Mouse (Mus musculus): ENCODE measurements around the gene Gm4491.

The Gm4491 gene

DNA sequence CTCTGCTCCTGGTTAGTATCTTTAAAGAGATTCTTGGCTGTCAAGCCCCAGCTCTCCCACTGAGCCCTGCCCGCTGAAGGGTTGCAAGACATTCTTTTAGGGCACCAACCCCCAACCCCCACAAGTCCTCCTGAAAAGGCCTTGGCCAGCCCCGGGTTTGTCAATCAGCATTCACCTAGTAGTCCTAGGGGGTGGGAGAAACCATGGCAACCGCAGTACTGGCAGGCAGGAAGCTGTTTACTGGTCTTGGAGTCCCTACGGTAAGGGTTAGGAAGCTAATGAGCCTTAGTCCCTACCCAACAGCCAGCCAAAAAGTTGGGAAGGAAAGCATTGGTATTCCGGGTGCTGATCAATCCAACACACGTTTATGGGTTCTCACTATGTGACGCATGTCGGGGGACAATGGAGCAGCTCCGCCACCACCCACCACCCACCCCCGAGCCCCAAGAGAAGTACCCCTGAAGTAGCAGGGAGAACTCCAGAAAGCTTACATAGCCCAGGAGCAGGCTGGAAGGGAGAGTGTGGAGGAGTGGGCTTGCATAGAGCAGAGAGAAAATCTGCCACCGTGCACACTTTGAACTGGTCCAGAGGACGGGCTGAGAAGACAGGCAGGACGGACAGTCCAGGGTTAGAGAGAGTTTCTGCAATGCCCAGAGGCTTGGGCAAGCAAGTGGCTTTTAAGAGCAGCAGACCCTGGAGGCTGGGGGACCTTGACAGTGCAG lies at the start of gene Gm4491:
Gm4491 (minus strand) TSS at position 61 of the 722 bp plus-strand sequence.
- peak; percentile 37 to 54 for DNase-seq

DNA sequence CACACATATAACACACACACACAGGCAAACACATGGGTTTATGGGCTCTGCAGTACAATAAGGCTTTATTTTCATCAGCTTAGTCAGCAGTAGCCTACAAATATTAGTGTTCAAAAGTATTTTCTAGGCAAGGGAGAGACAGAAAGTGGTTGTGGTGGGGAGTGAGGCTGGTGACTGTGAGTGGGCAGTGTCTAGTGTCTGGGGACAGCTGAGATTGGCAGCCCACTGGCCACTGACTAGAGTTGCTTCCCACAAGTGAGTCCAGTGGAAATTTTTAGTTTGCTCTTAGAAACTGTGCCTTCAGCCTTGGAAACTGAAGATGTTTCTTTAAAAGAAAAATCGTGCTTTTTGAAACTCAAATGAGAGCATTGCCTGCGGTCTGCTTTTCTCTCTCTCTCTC lies 46.1 kb upstream of the Gm4491 start:
- DNase-seq = peak in 1 of 2 experiments; percentile 14

DNA sequence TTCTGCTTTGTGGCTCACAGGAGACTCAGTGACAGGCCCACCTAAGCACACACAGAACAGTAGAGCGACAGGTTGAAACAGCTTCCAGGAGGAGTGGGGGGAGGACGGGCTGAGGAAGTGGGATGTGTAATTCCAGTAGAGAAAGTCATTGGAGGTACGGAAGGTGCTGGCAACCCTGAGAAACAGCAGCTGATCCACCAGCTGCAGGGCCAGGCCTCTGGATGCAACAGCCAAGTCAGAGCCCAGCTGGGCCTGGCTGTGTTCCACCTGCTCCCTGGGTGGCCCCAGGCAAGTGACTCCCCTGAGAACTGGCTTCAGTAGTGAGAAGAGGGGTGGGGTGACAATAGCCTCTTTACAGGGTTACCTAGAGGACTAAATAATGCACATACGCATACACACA lies 45.5 kb upstream of the Gm4491 start:
- DNase-seq = peak; percentile 44 to 54

- DNase-seq = no peak
Measured at GRCm38 (mm10) chr14:57154916-57155315, 39.2 kb upstream of the Gm4491 start.

DNA sequence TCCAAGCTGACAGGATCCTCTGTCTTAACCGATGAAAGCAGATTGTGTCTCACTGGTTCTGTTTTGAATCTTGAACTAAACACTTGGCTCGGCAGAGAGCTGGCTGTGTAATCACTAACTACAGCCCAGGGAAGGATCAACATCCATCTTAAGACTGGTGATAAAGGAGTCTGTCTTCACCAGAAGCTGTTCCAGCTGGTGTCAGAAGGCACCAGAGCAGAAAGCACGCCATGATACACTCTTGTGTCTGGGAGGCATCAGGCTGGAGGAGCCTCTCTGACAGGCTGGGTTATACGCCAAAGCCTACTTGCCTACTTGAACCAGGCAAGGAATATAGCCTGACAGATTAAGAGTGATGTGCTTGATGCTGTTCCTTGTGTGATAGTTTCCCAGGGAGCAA lies 30.1 kb upstream of the Gm4491 start:
- no peak for DNase-seq

- DNase-seq = no peak
Measured at GRCm38 (mm10) chr14:57135265-57135664, 19.6 kb upstream of the Gm4491 start.

GRCm38 (mm10) chr14:57133161-57133661 lies 17.5 kb upstream of the Gm4491 start, which contains the start of gene Gjb6:
Gene Gjb6 (minus strand): TSS chr14:57133611.
- peak; percentile 15 to 22 for DNase-seq

DNA sequence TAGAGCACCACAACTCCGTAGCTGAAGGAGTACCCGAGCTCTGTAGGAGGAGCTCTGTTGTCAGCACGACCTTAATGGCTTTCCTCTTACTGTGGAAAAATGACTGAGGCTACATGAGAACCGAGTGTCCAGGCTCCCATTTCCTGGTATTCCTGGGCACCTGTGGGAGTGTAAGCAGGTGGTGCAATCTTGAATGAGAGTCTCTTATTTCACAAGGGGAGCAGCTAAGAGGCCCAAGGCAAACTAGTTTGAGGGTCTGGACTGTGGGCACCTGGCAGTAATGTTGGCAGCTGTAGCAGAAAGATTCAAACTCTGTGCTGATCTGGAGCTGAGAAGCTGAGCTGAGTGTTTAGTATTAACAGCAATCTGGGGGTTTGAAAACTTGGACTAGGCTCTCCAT lies 11.7 kb upstream of the Gm4491 start:
- no peak for DNase-seq

DNA sequence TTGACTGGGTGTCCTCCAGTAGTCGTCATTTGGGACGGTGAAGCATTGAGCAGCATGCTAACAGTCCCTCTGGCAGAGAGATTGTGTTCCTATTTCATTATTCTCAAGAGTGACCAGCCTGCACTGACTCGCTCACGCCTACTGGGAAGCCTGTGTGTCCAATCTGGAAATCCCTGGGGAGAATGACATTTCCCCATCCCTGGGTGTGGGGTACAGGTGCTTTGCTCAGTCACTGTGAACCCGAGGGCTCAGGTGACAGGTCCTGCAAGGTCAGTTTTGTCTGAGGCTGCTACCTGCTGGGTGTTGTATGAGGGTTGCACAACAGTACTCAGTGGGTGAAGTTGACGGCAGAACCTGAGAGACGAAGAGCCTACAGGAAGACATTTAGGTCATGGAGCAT lies 6.6 kb upstream of the Gm4491 start:
- DNase-seq = no peak

DNA sequence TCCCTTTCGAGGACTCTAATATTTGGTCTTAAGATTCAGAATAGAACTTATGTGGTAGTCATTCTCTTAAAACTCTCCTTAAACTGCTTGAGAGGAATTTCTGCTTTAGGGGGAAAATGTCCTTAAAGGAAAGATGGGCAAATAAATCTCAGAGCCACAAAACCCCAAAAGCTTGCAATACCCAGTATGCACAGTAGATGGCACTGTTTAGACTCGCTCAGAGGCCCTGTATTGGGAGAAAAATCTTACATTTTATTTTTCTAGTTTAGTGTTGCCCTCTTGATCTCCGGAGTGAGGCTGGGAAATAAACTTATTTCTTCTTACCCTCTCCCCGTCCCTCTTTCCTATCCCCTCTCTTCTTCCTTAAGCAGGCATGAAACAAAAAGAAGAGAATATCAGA lies 6.5 kb downstream of the Gm4491 start:
- peak; percentile 70 to 77 for DNase-seq

DNA sequence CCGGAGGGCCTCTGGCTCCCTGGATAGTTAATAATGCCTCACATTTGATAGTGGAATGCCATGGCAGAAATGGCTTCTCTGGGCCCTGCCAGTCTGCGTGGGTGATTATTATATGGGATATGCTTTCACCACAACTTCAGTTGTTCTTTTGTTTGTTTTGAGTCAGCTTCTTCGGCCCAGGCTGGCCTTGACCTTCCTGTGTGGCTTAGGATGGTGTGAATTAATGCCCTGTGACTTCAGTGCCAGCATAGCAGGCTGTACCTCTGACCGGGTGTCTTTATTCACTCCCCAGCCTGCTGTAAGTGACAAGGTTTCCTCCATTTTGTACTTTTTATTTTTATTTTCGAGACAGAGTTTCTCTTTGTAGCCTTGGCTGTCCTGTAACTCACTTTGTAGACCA lies 7.8 kb downstream of the Gm4491 start:
- no peak for DNase-seq

DNA sequence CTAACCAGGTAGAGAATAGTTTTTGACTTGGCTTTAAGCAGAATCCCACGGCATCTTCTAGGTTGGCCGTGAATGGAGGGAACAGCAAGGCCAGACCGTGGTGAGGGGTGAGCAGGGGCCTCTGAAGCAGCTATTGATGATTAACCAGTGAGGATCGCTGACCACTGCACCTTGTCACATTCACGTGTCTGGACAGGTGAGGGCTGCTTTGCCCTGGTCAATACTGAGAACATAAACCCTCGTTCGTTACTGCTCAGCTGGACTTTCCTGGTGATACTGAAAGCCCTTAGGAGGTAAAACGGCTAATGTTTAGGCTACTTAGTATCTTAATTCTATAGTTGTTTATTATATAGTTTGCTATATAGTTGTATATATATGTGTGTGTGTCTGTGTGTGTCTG lies 8.6 kb downstream of the Gm4491 start:
- DNase-seq = no peak

GRCm38 (mm10) chr14:57105721-57106120 lies 10.0 kb downstream of the Gm4491 start:
- DNase-seq = peak; percentile 59

- peak in 1 of 2 experiments; percentile 9 for DNase-seq
Measured at GRCm38 (mm10) chr14:57105111-57105510, 10.6 kb downstream of the Gm4491 start.

GRCm38 (mm10) chr14:57104106-57105023 lies 11.3 kb downstream of the Gm4491 start, which contains the start of gene Gjb2:
Gene Gjb2 (minus strand): TSS chr14:57104702.
- DNase-seq = peak; percentile 42 to 53

DNA sequence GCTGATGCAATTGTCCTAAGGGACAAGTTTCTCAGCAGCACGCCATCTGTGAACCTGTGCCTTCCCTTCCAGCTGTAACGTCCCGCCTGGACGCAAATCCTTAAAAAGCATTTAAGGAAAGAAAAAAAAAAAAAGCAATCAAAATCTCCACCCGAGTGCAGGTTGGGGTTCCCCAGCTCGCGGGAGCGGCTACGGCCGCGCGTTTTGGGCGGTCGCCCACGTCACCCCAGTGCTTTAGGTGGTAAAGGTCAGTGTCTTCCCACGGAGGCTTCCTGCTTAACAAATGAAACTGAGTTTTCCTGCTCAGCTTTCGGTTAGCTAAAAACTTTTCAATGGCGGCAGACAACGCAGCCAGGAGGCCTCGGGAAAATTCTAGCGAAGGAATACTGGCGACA lies 12.0 kb downstream of the Gm4491 start:
- peak in 1 of 2 experiments; percentile 12 for DNase-seq

DNA sequence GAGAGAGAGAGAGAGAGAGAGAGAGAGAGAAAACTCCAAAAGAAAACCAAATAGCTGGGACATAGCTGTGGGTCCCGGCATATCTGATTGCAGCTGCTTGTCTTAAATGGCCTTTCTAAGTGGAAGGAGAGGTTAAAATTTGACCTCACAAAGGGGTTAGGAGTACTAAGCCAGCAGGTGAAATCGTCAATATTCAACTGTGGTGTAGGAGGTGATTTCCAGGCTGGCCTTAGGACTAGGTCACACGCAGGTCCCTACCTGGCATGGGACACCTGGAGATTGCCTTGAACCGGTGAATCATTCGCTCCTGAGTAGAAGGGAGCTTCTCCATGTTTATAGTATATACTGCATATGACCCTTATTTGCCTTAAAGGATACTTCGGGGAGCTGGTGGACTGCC lies 12.6 kb downstream of the Gm4491 start:
- no peak for DNase-seq

DNA sequence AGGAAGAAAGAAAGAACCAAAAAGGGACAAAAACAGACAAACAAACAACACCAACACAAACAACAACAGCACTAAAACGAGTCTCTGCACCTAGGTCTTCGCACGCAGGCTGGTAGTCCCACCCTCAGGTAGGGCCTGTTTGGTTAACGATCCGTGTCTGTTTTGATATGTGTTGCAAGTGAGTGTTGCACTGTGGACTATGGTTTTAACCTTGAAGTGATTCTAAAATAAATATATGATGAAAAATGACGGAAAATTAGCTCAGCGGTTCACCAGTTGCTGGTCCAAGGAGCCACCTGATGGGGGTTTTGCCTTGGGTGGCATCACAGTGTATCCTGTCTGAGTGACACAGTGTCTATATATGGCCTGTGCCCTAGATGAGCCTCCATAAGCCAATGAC lies 14.1 kb downstream of the Gm4491 start:
- DNase-seq = no peak

DNA sequence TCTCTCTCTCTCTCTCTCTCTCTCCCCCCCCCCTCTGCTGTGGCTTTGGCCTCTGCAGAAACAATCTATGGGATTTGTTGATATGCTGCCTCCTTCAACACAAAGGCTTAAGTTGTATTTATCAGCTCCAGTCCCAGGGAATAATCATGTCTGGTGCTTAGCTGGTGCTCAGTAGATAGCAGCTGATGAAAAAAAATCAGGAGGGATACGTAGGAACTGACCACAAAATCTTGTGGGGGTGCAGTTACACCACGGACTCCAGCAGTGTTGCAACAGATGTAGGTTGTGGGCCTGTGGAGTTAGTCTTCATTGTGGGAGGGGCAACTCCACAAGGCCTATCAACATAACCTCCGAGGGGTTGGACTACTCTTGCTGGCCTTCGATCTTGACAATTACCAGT lies 19.8 kb downstream of the Gm4491 start:
- no peak for DNase-seq

- DNase-seq = peak; percentile 62 to 67
Measured at GRCm38 (mm10) chr14:57093029-57093428, 22.7 kb downstream of the Gm4491 start.

DNA sequence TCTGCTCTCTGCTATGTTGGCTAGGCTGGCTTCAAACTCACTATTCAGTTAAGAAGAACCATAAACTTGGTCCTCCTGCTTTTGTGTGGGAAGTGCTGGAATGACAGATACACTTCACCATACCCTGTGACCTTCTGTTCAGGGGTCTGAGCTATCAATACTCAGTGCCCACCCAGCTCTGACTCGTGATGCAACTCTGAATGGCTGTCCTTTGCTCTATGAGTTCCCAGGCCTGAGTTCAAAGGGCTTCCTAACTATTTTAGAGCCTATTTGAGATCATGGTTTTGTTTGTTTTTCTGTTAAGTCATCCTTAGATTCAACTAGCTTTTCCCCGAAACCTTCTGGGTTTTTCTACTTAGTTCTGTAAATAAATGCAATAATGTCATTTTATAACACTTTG lies 25.7 kb downstream of the Gm4491 start:
- no peak for DNase-seq

- no peak for DNase-seq
Measured at GRCm38 (mm10) chr14:57089107-57089506, 26.6 kb downstream of the Gm4491 start.

- DNase-seq = no peak
Measured at GRCm38 (mm10) chr14:57084180-57084668, 31.5 kb downstream of the Gm4491 start.

Data from cerebellum, postnatal 10 days (tissue).